25 mouse cellular contexts compared by ENCODE assay signal in genomic region chr9:37871536-37871935, GRCm38 (mm10). TPM values are rescaled to one million over a fixed set of nuclear protein-coding genes. Genes with fewer than 3 reads are reported as not detected.
"Had no signal": no experiment of that assay in that cellular context is flagged by ENCODE, and none has a peak within 500 bp of the region (broad histone marks: within the 10 kb centered on the region; RNA-seq: fewer than 3 reads in every experiment).

No protein-coding gene starts in this region.

- H3K4me1 ChIP-seq: neural tube, embryonic 13.5 days; neural tube, embryonic 15.5 days; stomach, embryonic 15.5 days had no signal

- DNase-seq: retina, postnatal 1 day; right cerebral cortex, adult 18-20 months; right cerebral cortex, postnatal 14 days; right cerebral cortex, postnatal 25 days; right cerebral cortex, postnatal 4 days; spleen, adult 18-20 months; thymus, adult 18-20 months; thymus, adult 2 months; thymus, postnatal 14 days; thymus, postnatal 25 days; thymus, postnatal 36 days; thymus, postnatal 4 days had no signal

- H3K4me3 ChIP-seq: neural tube, embryonic 13.5 days; neural tube, embryonic 15.5 days; stomach, embryonic 15.5 days had no signal

- H3K27ac ChIP-seq: neural tube, embryonic 13.5 days; neural tube, embryonic 15.5 days; stomach, embryonic 15.5 days; stomach, postnatal 0 days had no signal

RNA-seq across cellular contexts. Expression of gene Olfr877, which starts 17.5 kb away (rescaled TPM):
- total RNA-seq: neutrophil, adult 5-6 weeks had no signal
- polyA plus RNA-seq: neural tube, embryonic 13.5 days; neural tube, embryonic 14.5 days; neural tube, embryonic 15.5 days; small intestine, adult 2 months; spleen, adult 2 months; stomach, embryonic 14.5 days; stomach, embryonic 15.5 days; stomach, embryonic 16.5 days; stomach, postnatal 0 days; testis, adult 2 months; thymus, adult 2 months; thymus, postnatal 0 days; urinary bladder, adult 2 months had no signal

RNA-seq across cellular contexts. Expression of gene Olfr145, which starts 25.0 kb away (rescaled TPM):
- polyA plus RNA-seq: neural tube, embryonic 13.5 days; neural tube, embryonic 14.5 days; neural tube, embryonic 15.5 days; small intestine, adult 2 months; spleen, adult 2 months; stomach, embryonic 14.5 days; stomach, embryonic 15.5 days; stomach, embryonic 16.5 days; stomach, postnatal 0 days; testis, adult 2 months; thymus, adult 2 months; thymus, postnatal 0 days; urinary bladder, adult 2 months had no signal

RNA-seq across cellular contexts. Expression of gene Olfr878, which starts 46.1 kb away (rescaled TPM):
- polyA plus RNA-seq: neural tube, embryonic 13.5 days; neural tube, embryonic 14.5 days; neural tube, embryonic 15.5 days; small intestine, adult 2 months; spleen, adult 2 months; stomach, embryonic 14.5 days; stomach, embryonic 15.5 days; stomach, embryonic 16.5 days; stomach, postnatal 0 days; testis, adult 2 months; thymus, adult 2 months; thymus, postnatal 0 days; urinary bladder, adult 2 months had no signal
